Mouse (Mus musculus): Measurements from ENCODE around the gene Tmem171.

DNA sequence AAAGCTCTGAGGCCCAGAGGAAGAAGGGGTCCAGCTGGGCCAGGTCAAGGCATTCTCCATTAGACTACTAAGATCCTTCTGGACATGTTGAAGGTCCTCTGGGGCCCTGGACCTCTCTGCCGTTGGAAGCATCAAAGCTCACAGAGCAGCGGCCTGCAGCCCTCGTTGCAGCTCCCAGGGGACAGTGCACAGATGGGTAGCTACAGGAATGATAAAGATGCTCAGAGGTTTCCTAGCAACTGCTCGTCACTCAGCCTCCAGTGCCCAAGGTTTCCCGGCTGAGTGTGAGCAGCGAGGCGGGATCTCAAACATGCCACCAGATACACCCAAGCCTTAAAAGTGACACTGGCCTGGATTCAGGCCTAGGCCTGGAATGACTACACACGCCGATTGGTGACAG lies 6.7 kb downstream of the Tmem171 start:
- TF ChIP-seq CTCF (conservative IDR thresholded peaks at IDR 0.05; ENCODE audit: low read length) (no peak), POU5F1 (IDR thresholded peaks at IDR 0.05; ENCODE audit: borderline replicate concordance, low read length) (no peak)
